Mouse (Mus musculus) heart, adult 2 months (tissue): ENCODE results near the gene Myo10.

Experiments
- CTCF ChIP-seq: fragments of 200-600 bp; IDR thresholded peaks from 2 replicates; pipeline ENCODE4 v1.8.1; 2022; ENCODE audit warnings: antibody characterized with exemption, mild to moderate bottlenecking, moderate library complexity
- POLR2A ChIP-seq: fragments of 200-500 bp; IDR thresholded peaks from 2 replicates; pipeline ENCODE4 v1.6.1; 2011; ENCODE audit warnings: mild to moderate bottlenecking, low read depth, low read length, control low read depth; ENCODE audit not compliant: insufficient read depth

GRCm38 (mm10) chr15:25753003-25753402 lies 130.7 kb downstream of the Myo10 start:
- no peak for TF ChIP-seq CTCF
- no peak for TF ChIP-seq POLR2A
